Mouse (Mus musculus) erythroblast, adult 5-6 weeks (primary cell): ENCODE measurements around the gene Btg1-ps1. TPM values are rescaled to one million over a fixed set of nuclear protein-coding genes. Genes with fewer than 3 reads are reported as not detected.
"Not testable (repeated sequence)": the region's sequence is repeated elsewhere in the genome, so short reads cannot be mapped to it uniquely, and the experiment has no call there.

Experiments used
- ATAC-seq: replicated peaks from 2 replicates; pipeline ENCODE4 v1.8.0; 2016; ENCODE audit warnings: moderate number of reproducible peaks, mild to moderate bottlenecking, moderate TSS enrichment, inconsistent platforms; ENCODE audit not compliant: poor library complexity, low FRiP score, severe bottlenecking
- total RNA-seq, 2 experiments: library from RNA; stranded (forward) in 1 of 2; stranded (reverse) in 1 of 2; fragments of 150-400 nt in 1 of 2; fragments of 200-764, 138-1000 nt in 1 of 2; gene quantifications; 2 replicates each; pipeline versions ENCODE4 v1.2.3 to v1.2.4; 2015 to 2017; ENCODE audit warnings: low replicate concordance in 2 of 2

Btg1-ps1 gene
- total RNA-seq (2015; ENCODE audit: low replicate concordance) (not detected in 2 replicates), total RNA-seq (2017; ENCODE audit: low replicate concordance) (not detected in 2 replicates)

DNA sequence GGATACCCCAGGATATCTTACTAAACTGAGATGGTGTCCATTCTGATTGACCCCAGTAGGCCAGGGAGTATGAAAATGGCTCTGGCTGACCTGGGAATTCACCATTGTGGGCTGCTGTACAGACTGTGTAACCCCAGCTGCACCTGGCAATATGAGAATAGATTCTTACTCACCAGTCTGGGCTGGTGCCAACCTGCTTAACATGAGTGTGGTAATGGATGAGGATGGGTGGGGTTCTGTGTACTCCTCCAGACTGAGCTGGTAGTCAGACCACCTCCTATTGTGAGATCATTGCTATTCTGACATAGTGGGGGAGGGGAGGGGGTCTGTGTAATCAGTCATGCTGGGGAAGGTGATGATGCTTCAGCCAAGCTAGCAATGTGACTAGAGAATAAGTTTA, at the start of gene Btg1-ps1:
Gene Btg1-ps1 (minus strand): TSS at position 219 of the 400 bp plus-strand sequence.
- ATAC-seq, result not testable (repeated sequence)

DNA sequence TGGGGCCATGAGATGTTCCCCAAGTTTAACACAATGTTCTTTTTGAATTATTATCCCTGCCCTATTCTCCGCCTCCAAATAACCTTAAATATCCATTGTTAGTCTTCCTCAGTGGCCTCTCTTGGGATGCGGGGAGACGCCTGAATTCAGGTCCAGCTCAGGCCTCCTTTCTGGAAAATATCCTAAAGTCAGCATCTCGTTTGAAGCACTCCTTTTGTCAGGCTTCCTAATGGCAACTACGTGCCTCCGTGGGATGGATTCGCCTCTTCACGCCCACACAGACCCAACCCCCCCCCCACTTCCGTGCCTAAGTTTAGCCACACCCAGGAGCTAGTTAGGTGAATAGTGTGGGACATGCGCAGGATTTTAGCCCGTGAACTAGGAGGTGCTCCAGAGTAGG, 47.6 kb upstream of the Btg1-ps1 start, which contains the start of gene Rhox10:
Gene Rhox10 (plus strand): TSS at position 301 of the 400 bp plus-strand sequence.
- no peak for ATAC-seq

DNA sequence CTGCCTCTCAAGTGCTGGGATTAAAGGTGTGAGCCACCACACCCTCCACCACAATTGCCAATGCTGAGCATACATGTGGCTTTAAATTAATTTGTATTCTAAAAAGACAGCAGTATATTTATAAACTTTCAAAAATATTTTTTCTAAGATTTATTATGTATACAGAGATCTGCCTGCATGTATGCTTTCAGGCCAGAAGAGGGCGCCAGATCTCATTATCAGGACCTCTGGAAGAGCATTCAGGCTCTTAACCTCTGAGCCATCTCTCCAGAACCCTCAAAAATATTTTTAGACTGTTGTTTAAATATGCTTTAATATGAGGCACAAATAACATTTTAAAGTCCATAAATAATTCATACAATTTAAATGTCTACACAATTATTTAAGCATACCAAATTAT, 42.9 kb upstream of the Btg1-ps1 start:
- ATAC-seq, result no peak

- not testable (repeated sequence) for ATAC-seq
Observed at GRCm38 (mm10) chrX:38043014-38043413, 24.4 kb upstream of the Btg1-ps1 start, which contains the start of gene Btg1-ps2. Gene Btg1-ps2 (minus strand): TSS chrX:38043114.

GRCm38 (mm10) chrX:38039666-38040065, 21.1 kb upstream of the Btg1-ps1 start:
- no peak for ATAC-seq

DNA sequence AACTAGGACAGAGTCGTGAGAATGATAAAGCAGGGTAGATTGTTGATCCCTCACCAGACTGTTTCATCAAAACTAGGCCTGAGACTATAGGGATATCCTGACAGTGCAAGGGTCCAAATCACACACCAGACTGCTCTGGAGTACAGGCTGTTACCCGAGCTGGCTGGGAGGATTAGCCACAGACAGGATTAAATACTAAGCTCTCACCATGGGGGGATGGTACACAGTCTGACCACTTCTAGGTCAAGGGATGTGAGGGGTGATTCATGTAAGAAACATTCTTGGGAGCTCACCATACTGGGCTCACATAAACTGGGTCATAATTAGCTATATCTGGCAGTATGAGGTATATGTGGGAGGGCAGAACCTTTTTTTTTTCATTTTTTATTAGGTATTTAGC, 15.2 kb upstream of the Btg1-ps1 start:
- ATAC-seq, result no peak

DNA sequence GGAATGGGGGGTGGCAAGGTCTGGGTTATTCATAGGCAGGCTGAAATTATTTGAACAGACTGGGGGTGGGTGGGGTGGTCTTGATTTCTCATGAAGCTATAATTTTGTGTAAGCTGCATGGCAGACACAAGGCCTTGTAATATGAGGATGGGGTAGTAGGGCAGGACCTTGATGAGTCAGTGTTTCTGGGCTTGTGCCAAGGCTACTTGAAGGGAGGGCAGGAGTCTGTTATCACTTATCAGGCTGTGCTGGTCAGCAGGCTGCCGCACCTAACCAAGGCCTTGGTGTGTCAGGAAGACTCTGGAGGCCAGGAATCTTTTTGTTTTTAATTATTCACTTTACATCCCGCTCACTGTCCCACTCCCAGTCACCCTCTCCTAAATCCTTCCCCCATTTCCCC, 9.9 kb downstream of the Btg1-ps1 start:
- no peak for ATAC-seq

Other genes starting within 250 kb of the Btg1-ps1 start
- gene Rhox5, start 214.0 kb downstream of the Btg1-ps1 start, total RNA-seq (2015; ENCODE audit: low replicate concordance), result not detected in 2 replicates
- gene Rhox5, start 214.0 kb downstream of the Btg1-ps1 start, total RNA-seq (2017; ENCODE audit: low replicate concordance), result not detected in 2 replicates
- not detected in 2 replicates for gene Rhox6, start 191.9 kb downstream of the Btg1-ps1 start, total RNA-seq (2015; ENCODE audit: low replicate concordance)
- not detected in 2 replicates for gene Rhox6, start 191.9 kb downstream of the Btg1-ps1 start, total RNA-seq (2017; ENCODE audit: low replicate concordance)
- not detected in 2 replicates for gene Rhox7a, start 187.1 kb downstream of the Btg1-ps1 start, total RNA-seq (2015; ENCODE audit: low replicate concordance)
- gene Rhox7a, start 187.1 kb downstream of the Btg1-ps1 start, total RNA-seq (2017; ENCODE audit: low replicate concordance), result not detected in 2 replicates
- gene Rhox8, start 139.9 kb downstream of the Btg1-ps1 start, total RNA-seq (2015; ENCODE audit: low replicate concordance), result 4.0 TPM in 1 of 2 replicates, not detected in the other
- not detected in 2 replicates for gene Rhox8, start 139.9 kb downstream of the Btg1-ps1 start, total RNA-seq (2017; ENCODE audit: low replicate concordance)
- not detected in 2 replicates for gene Rhox7b, start 121.6 kb downstream of the Btg1-ps1 start, total RNA-seq (2015; ENCODE audit: low replicate concordance)
- not detected in 2 replicates for gene Rhox7b, start 121.6 kb downstream of the Btg1-ps1 start, total RNA-seq (2017; ENCODE audit: low replicate concordance)
- gene Rhox9, start 117.0 kb downstream of the Btg1-ps1 start, total RNA-seq (2015; ENCODE audit: low replicate concordance), result not detected in 2 replicates
- not detected in 2 replicates for gene Rhox9, start 117.0 kb downstream of the Btg1-ps1 start, total RNA-seq (2017; ENCODE audit: low replicate concordance)
- not detected in 2 replicates for gene Btg1-ps2, start 24.3 kb upstream of the Btg1-ps1 start, total RNA-seq (2015; ENCODE audit: low replicate concordance)
- not detected in 2 replicates for gene Btg1-ps2, start 24.3 kb upstream of the Btg1-ps1 start, total RNA-seq (2017; ENCODE audit: low replicate concordance)
- not detected in 2 replicates for gene Rhox10, start 47.7 kb upstream of the Btg1-ps1 start, total RNA-seq (2015; ENCODE audit: low replicate concordance)
- not detected in 2 replicates for gene Rhox10, start 47.7 kb upstream of the Btg1-ps1 start, total RNA-seq (2017; ENCODE audit: low replicate concordance)
- gene Rhox11, start 66.3 kb upstream of the Btg1-ps1 start, total RNA-seq (2015; ENCODE audit: low replicate concordance), result not detected in 2 replicates
- gene Rhox11, start 66.3 kb upstream of the Btg1-ps1 start, total RNA-seq (2017; ENCODE audit: low replicate concordance), result not detected in 2 replicates
- gene Rhox12, start 92.1 kb upstream of the Btg1-ps1 start, total RNA-seq (2015; ENCODE audit: low replicate concordance), result not detected in 2 replicates
- gene Rhox12, start 92.1 kb upstream of the Btg1-ps1 start, total RNA-seq (2017; ENCODE audit: low replicate concordance), result not detected in 2 replicates
- gene Rhox13, start 102.4 kb upstream of the Btg1-ps1 start, total RNA-seq (2015; ENCODE audit: low replicate concordance), result not detected in 2 replicates
- not detected in 2 replicates for gene Rhox13, start 102.4 kb upstream of the Btg1-ps1 start, total RNA-seq (2017; ENCODE audit: low replicate concordance)
- gene Zbtb33, start 171.0 kb upstream of the Btg1-ps1 start, total RNA-seq (2015; ENCODE audit: low replicate concordance), result 7.7 and 7.9 TPM in 2 replicates
- gene Zbtb33, start 171.0 kb upstream of the Btg1-ps1 start, total RNA-seq (2017; ENCODE audit: low replicate concordance), result 3.7 and 5.2 TPM in 2 replicates
- gene Tmem255a, start 233.6 kb upstream of the Btg1-ps1 start, total RNA-seq (2015; ENCODE audit: low replicate concordance), result not detected in 2 replicates
- gene Tmem255a, start 233.6 kb upstream of the Btg1-ps1 start, total RNA-seq (2017; ENCODE audit: low replicate concordance), result 0.98 TPM in 1 of 2 replicates, not detected in the other